Mouse (Mus musculus) ES-Bruce4 (cell line): Measurements from ENCODE around the gene Arhgap18.

Source experiments
- CTCF ChIP-seq: IDR thresholded peaks from one replicate; pipeline ENCODE4 v1.8.1; 2011; ENCODE audit warnings: low read depth, low read length
- EP300 ChIP-seq: IDR thresholded peaks from 2 replicates; pipeline ENCODE4 v1.6.1; 2011; ENCODE audit warnings: low read depth, low read length; ENCODE audit not compliant: insufficient read depth
- POLR2A ChIP-seq: IDR thresholded peaks from one replicate; pipeline ENCODE4 v1.8.1; 2011; ENCODE audit warnings: low read length; ENCODE audit not compliant: insufficient read depth

GRCm38 (mm10) chr10:26920383-26920979, 167.3 kb downstream of the Arhgap18 start:
- TF ChIP-seq EP300 (no peak), CTCF (no peak), POLR2A (no peak)
